Mouse (Mus musculus): ENCODE results near the gene Cdh23.

Cdh23 gene

DNA sequence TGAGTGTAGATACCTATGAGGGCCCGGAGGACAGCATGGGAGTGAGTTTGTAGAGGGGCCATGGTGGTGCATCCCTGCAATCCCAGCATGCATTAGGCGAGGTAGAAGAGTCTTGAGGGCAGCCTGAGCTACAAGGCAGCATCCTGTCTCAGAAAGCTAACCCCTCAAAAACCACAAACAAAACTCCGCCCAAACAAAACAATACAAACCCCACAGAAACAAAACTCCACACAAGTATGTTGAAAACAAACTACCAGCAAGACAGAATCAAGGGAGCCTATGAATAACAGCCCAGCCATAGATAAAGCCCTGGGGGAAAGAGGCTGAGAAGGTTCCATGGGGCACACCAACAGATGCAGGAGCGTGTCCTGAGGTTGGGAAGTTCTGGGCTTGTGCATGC is 350.2 kb downstream of the Cdh23 start:
- in situ Hi-C loops (cut with MboI), result no loop called here

DNA sequence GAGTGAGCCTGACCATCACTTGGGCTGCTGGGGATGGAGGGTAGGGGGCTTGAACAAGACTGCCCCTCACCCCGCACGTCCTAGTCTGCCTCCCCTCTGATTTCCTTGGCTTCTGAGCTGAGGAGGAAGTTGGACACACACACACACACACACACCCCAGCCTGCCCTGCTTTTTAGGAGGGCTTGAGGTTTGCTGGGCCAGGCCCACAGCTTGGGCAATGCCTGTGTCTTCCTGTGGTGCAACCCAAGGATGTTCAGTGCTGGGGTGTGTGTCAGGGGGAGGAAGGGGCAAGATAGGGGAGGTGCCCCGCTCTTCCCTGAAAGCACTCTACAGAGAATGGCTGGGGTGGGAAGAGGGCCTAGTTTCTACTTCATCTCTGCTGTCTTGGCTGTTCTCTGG is 352.2 kb downstream of the Cdh23 start:
- in situ Hi-C loops (cut with MboI), result no loop called here

DNA sequence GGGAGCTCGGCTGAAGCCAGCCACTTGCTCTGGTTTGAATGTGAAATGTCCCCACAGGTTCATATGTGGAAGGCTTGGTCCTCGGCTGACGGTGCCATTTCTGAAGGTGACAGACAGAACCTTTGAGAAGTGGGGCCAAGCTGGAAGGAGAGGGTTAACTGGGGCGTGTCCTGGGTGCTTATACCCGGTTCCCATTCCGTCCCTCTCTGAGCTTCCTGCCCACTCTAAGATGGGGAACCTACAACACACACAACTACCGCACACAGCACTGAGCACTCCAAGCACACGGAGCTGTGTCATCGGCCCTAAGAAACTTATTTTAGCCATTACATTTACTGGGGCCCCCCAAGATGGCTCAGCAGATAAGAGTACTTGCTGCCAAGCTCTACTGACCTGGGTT is 354.8 kb downstream of the Cdh23 start:
- in situ Hi-C loops (cut with MboI), result no loop called here

DNA sequence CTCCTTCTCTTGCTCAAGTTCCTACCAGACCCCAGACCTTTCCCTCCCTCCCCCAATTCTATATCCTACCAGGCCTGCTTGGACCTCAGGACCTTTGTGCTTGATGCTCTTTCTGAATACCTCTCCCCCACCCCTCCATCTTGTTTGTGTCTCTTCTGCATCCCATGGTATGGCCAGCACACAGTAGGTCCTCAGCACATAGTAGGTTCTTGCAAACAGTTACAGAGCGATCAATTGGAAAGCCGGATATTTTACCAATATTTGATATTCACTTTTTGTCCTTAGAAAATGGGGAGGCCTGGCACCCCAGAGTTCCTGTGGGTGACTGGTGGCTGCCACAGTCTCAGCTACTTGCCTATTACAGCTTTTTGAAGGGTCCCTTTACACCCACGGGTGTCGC is 361.3 kb downstream of the Cdh23 start:
- in situ Hi-C loops (cut with MboI), result no loop called here

DNA sequence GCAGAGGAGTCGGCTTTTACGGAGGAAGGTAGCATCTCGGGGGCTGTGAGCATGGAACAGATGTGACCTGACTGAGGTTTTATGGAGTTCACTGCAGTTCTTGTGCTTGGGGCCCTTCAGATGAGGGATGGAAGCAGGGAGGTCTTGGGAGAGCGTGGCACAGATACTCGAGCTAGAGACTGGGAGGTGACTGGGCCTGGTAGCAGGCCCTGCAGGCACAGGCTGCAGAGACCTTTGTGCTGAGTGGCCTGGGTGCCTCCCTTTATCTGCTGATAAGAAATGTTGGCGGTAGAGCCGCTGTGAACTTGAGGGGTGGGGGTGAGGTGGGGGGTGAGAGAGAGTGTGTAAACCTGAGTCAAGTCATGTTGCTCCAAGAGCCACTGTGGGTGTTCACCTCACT is 361.7 kb downstream of the Cdh23 start:
- in situ Hi-C loops (cut with MboI), result no loop called here

DNA sequence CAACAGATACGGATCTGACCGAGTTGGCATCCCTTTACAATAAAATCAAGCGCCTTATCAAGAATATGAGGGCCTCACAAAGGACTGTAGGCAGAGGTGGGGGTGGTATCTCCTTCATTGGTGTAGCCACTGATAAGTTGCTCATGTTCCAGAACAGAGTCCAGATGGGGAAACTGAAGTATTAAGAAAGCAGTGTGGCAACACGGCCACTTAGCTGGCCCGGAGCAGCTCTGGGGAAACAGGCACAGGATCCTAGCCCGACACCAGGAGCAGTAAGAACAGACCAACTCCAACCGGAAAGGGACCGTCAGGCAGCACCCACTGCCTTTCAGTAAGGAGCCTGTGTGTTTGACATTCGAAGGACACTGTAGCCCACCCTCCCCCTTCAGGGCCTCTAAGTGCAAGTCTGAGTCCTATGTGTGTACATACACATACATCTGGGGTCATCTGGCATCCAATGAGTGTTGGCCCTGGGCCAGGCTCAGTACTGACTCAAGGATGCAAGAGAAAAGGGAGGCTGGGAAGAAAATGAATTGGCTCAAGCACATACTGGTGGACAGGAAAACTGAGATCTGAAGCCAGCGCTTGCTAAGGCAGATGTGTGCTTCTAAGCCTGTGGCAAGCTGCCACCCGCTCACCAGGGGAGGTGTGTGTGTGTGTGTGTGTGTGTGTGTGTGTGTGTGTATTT is 367.2 kb downstream of the Cdh23 start:
- in situ Hi-C loops (cut with MboI), result no loop called here

DNA sequence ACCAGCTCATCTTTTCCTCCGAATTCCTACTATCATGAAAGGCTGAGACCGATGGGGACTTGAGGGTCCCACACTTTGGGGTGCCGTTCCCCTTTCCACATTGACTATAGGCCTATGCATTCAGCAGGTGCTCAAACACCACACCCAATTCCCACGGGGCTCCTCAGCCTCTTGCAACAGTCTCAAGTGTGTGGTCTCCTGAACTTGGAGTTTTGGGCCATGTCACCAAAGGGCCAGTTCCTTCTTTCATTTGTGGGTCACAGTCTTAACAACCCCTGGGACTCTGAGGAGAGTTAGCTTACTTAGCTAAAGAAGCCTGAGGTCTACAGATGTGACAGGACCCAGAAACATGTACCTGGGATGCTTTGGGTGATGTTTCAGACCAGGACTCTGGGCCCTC is 380.1 kb downstream of the Cdh23 start:
- in situ Hi-C loops (cut with MboI), result no loop called here

DNA sequence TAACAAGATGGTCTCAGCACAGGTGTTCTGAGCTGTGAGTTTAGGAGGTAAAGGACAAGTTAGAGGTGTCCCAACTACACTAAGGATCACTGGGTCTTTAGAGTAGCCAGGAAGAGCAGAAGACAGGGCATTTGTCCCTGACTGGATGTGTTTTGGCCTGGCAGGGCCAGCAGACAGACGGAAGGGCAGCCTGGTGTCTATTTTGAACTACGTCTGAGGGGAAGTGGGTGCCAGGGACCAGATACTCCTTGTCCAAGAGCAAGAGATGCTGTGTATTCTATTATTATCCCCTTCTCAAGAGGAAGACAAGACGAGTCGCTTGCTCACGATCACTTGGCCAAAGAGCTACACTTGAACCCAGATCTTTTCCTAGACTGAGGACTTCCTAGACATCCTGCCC is 382.7 kb downstream of the Cdh23 start:
- in situ Hi-C loops (cut with MboI), result loop anchor here (5.0 kb wide), 1 partner anchor 79 kb away; no protein-coding TSS in a partner anchor

DNA sequence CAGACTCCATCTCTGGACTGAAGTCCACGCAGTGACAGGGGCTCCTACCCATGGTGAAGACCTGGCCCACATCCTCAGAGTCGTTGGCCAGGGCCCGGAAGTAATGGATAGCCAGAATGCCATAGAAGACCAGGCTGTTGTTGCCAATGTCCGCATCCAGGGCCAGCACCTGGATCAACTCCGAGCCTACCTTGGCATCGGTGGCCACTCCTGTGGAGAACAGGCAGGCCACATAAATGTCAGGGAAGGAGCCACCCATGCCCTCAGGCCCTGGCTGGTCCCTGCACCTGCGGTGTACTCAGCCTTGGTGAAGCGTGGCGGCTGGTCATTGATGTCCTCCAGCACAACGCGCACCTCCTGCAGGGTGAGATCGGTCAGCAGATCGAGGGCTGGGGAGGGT is 385.7 kb downstream of the Cdh23 start:
- in situ Hi-C loops (cut with MboI), result loop anchor here (5.0 kb wide), 1 partner anchor 82 kb away; no protein-coding TSS in a partner anchor

DNA sequence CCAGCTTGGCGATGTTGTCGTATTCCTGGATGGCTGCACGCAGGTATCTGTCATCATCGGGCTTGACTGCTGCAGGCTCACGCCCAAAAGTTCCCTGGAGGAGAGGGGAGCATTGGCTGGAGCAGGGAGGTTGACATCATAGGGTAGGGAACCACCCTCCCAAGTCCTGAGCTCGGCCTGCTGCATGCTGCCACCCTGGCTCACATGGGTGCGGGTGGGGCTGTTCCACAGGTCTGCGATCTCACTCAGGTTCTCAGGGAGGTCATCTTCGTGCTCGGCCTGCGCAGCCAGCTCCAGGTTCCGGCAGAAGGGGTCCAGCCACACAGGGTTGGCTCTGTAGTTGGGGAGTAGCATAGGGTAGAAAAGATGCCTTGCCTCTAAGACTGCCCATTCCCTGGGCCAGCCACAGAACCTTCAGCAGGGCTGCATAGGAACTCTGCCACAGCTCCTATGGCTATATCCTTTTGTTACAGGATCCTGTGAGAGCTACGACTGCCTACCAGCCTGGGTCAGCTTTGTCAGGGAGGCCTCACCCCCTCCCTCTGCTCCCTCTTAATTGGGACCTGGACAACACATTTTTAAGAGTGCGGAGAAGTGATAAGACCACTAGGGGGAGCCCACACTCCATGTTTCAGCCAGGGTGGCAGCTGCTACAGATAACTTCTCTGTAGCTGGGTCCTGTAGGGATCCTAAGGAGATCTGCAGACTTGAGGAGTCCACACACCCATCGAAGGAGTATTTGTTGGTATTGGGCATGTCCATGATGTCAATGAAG is 391.2 kb downstream of the Cdh23 start:
- in situ Hi-C loops (cut with MboI), result no loop called here

DNA sequence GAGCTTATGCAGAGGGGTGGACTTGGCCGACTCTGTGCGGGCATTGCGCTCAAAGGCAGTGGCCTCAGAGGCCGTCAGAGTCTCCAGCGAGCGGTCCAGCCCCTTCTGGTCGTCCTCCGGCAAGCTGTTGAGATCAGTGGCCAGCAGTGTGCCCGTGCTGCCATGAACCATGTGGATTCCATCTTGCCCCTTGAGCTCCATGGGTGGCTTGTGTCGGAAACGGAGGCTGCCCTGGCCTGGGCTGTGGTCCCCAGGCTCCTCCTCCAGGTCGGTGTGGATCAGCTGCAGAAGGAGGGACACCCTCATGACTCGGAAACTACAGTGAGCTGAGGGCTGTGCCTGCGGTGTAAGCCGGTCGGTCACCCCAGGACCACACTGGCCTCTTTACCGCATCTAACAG is 392.9 kb downstream of the Cdh23 start:
- in situ Hi-C loops (cut with MboI), result no loop called here

DNA sequence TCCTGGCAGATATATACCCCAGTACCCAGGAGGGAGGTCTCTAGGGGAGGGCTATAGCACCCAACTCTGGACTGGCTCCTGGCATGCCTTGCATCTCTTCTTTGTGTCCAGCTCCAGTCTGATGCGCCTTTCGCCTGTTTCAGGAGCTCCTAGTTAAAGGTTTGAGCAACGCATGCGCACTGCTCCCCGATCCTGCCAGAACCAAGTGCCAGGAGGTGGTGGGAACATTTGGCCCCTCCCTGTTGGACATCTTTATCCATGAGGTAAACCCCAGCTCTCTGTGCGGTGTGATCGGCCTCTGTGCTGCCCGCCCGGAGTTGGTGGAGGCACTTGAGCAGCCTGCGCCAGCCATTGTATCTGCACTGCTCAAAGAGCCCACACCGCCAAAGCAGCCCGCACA is 396.7 kb downstream of the Cdh23 start:
- in situ Hi-C loops (cut with MboI), result loop anchor here (10.0 kb wide), 1 partner anchor 455 kb away; the partner anchor contains the start of gene Slc29a3

DNA sequence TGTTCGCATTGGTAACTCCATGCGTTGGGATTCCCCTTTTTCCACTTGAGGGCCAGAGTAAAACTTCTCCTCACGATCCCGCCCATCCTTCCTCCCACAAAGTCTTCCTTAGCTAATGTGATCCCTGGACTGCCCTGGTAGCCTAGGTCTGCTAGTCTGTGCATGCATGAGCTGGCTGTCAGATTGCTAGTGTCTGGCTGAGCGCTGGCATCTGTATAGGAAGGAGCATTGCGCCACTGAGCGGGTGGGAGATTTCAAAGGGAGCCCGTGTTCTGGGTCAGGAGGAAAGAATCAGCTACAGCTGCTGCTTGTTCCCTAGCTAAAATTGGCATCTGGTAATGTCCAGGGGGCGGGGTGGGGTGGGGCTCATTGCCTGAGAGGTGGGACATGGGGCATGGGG is 400.3 kb downstream of the Cdh23 start:
- in situ Hi-C loops (cut with MboI), result loop anchor here (10.0 kb wide), 1 partner anchor 459 kb away; the partner anchor contains the start of gene Slc29a3

DNA sequence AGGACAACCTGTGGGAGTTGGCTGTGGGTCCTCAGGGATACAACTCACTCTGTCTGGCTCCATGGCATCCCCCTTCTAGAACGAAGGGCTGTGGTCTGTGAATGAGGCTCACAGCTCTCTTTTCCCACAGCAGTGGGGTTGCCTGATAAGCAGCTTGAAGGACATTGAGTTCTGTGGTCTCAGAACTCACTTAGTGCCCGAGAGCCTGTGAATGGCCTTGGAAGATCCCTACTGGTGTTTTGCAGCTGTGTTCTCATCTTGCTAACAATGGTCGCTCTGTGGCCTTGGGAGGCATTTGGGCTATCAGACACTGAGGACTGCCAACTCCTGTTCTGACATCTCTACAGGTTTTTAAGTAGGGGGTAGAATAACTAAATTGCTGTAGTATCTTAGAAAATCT is 400.9 kb downstream of the Cdh23 start:
- in situ Hi-C loops (cut with MboI), result loop anchor here (10.0 kb wide), 1 partner anchor 459 kb away; the partner anchor contains the start of gene Slc29a3

DNA sequence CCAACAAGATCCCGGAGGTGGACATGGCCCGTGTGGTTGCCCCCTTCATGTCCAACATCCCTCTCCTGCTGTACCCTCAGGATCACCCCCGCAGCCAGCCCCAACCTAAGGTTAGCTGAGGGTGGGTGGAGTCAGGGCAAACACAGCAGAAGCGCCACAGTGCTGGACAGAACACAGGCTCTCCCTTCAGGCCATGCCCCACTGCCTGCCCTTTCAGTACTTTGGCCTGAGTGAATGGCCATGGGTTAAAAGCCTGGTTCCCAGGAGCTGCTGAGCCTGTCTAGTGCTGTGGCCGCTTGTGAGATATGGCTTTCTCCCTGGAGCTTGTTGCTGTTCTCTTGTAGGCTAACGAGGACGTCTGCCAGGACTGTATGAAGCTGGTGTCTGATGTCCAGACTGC is 401.7 kb downstream of the Cdh23 start:
- in situ Hi-C loops (cut with MboI), result loop anchor here (10.0 kb wide), 1 partner anchor 460 kb away; the partner anchor contains the start of gene Slc29a3

DNA sequence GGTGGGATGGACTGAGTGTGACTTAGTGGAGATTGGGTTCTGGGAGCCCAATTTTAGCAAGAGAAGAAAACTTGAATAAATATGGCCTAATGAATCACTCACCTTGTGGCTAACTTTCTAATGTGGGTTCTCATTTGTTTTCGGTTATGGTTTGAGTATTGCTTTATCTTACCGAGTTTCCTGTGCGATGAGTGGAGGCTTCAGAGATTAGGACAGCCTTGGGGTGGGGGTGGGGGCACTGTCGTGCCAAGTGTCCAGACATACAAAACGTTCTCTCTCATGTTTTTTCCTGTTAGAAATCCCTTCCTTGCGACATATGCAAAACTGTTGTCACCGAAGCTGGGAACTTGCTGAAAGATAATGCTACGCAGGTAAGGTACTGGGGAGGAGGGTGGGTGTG is 404.1 kb downstream of the Cdh23 start:
- in situ Hi-C loops (cut with MboI), result loop anchor here (10.0 kb wide), 1 partner anchor 463 kb away; the partner anchor contains the start of gene Slc29a3

DNA sequence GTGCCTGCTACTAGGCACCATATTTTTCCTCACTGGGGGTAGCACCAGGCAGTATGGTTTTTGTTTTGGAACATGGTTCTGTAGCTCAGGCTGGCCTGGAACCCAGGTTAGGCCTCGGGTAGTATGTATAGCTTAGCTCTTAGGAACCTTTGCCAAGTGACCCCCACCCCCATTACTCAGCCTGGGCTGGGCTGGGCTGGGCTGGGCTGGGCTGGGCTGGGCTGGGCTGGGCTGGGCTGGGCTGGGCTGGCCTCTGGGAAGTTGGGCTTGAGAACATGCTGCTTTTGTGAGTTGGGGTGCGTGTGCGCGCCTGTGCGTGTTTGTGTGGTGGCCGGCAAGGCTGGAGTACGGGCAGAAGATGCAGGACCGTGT is 405.6 kb downstream of the Cdh23 start:
- in situ Hi-C loops (cut with MboI), result loop anchor here (10.0 kb wide), 1 partner anchor 464 kb away; the partner anchor contains the start of gene Slc29a3

DNA sequence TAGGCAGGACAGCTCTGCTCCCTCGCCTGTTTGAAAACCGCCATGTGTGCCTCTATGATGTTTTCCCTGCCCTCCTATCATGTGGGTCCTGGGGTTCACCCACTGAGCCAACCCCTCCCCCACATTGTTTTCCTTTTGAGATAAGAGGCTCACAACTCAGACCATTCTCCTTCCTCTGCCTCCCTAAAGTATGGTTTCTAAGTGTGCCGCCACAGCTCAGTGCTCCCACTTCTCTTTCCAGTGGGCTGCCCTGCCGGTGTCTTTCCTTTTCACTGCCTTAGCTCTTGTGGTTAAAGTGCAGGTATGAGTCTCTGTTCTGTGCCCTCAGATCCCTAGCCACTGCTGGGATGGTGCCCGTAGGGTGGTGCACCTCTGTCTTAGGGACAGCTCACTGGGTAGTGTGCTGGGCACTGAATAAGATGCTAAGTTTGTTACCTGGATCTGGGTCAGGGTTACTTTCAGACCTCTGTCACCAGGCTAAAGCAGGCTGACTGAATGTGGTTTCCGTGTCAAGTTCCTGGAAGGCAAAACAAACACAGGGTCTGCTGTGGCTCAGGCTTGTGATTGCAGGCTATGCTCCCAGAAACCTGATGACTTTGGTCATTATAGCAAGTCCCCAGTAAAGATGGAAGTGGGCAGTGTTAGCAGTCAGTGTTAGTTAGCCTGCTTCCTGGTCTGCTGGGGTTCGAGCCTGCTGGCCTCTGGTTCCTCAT is 406.1 kb downstream of the Cdh23 start:
- in situ Hi-C loops (cut with MboI), result loop anchor here (10.0 kb wide), 1 partner anchor 465 kb away; the partner anchor contains the start of gene Slc29a3

DNA sequence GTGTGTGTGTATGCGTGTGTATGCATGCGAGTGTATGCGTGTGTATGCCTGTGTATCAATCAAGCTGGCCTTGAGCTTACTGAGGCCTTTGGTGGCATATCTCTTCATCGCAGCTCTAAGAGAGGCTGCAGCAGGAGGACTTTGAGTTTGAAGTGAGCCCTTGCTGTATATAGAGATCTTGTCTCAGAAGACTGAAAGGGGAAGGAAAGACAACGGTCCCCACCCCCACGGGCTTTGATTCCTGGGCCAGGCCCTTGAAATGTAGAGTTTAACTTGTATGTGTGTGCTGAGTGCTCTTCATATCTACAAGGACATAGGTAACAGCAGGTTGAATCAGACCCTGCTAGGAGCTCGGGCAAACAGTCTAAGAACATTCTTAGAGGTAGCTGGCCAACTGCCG is 407.1 kb downstream of the Cdh23 start:
- in situ Hi-C loops (cut with MboI), result no loop called here

DNA sequence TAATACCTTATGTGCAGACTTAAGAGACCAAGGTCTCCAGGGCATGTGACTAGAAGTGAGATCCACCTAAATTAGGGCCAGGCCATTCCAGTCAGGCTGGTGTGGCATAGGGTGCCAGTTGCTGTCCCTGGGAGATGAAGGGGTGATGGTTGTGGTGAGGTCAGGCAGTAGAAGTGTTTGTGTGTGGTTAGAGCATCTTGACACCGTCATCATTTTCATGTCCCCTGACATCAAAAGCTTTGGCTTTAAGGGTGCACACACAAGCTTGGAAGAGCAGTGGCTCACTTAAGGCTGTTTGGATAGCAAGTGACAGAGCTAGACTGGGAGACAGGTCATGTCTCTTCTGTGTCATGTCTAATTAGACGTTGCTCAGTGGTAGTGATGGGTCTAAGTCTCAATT is 408.6 kb downstream of the Cdh23 start:
- in situ Hi-C loops (cut with MboI), result no loop called here

DNA sequence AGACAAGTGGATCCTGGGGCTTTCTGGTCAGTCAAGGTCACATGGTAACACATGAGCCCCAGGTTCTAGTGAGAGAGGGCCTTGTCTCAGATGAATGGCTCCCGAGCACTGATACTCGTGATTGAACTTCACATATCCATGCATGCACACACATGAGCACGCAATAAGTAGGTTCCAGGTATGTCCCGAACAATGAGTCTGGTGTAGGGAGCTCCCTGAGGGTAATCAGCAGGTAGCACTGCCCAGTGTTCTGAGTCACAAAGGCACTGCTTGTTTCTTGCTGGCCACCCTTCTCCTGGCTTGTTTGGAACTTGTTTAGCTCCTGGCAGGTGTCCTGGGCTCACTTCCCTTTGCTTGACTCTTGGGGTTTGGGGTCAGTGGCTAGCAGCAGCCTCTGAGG is 409.1 kb downstream of the Cdh23 start:
- in situ Hi-C loops (cut with MboI), result no loop called here

DNA sequence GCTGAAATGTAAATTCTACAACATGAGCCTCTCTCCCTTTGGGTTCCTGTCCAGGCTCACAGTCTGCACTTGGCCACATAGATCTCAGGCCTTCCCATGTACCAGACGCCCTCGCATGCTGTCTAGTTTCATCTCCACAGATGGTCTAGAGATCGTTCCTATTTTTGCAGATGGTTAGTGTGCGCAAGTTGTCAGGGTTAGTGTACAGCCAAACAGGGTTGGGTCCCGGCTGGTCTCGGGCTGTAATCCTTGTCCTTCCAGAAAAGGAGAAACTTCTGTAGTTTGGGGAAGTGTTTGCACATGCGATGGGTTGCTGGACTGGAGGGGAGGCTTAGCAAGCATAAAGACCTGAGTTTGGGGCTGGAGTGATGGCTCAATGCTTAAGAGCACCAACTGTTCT is 409.7 kb downstream of the Cdh23 start:
- in situ Hi-C loops (cut with MboI), result no loop called here

Data from mature B cell (primary cell).